Mouse (Mus musculus): ENCODE measurements around the gene Rgl3.

Gene Rgl3

DNA sequence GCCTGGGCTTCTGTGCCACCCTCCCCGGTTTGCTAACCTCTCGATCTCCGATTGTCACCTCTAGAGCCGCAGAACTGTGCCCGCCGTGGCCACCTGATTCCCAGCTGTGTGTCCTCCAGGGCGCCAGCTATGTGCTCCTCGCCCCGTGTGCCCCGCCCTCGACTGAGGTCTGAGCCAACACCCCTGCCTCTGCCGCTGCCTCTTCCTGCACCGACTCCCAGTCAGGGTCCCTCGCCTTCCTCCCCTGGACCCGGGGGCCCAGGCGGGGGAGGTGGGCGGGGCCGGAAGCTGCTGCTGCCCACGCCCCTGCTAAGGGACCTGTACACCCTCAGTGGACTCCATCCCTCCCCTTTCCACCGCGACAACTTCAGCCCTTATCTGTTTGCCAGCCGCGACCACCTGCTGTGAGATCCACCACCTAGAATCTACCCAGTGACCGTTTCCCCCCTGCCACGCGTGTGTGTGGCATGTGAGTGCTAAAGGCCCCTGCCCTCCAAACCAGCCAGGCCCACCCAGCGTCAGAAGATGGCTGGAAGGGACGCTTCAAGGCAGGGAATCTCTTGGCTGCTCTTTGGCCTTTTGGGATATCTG is 41.6 kb downstream of the Rgl3 start:
- DNase-seq (ENCODE audit: low spot score): no peak

DNA sequence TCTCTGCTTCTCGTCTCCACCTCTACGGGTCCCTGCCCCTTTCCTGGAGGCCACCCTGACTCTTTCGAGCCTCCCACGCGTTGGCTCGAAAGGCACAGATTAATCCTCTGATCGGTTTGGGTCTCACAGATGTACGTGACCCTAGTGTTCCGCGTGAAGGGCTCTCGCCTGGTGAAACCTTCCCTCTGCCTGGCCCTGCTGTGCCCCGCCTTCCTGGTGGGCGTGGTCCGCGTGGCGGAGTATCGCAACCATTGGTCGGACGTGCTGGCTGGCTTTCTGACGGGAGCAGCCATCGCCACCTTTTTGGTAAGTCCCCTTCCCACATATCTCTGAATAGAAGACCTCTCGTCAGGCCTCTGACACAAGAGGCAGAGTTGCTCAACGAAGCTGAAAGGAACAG is 45.0 kb downstream of the Rgl3 start:
- no peak for DNase-seq (ENCODE audit: low spot score)

DNA sequence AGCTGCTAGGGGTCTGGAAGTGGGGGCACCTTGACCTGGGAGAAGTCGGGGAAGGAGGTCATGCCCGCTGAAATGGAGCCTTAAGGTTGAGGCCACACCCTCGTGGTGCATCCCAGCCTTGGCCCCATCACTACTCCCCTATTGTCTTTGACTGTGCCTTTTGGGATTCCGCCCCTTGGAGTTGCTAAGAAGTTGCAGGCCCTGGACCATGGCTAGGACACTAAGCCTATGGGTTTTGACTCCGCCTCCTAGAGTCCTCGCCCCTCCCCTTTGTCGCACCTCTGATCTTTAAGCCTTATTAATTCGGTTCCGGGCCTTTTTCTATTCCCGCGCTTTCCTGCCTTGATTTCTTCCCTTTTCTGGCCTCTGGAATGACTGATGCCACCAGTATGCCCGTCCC is 45.6 kb downstream of the Rgl3 start:
- no peak for DNase-seq (ENCODE audit: low spot score)

DNA sequence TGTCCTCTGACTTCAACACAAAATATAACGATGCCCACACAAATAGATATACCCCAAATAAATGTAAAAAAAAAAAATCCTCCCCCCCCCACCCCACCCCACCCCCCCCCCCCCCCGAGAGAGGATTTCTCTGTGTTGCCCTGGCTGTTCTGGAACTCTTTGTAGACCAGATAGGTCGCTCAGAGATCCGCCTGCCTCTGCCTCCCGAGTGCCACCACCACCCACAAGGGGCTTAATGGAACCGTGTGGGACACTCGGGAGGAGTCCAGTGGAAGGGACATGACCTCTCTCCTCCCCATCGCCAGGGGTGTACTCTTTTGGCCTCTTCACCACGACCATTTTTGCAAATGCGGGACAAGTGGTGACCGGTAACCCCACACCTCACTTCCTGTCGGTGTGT is 46.2 kb downstream of the Rgl3 start:
- DNase-seq (ENCODE audit: low spot score): no peak

DNA sequence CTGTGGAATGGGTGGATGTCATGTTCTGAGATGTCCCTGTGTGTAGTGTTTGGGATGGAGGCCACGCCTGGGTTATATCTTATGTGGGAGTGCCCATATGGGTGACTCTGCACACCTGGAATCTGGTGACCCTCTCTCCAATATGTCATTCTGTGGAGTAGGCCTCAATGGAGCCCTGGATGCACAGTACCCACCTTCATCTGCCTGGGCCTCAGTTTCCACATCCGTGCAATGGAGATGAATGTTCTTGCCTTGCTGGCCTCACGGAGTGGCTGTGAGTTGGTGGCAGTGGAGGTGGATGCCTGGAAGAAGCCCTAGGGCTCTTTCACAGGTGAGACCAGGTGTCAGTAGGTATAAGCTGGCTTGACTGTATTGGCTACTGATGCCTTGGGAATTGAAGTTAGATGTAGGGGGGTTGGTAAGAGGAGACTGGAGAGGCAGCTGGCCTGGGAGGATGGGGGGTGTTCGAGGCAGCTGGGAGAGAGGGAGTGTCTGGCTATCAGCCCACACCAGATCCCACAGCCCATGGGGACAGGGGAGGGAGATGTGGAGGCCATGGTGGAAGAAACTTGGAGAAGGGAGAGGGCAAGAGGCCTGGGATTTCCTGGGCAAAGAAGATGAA is 50.9 kb downstream of the Rgl3 start:
- no peak for DNase-seq (ENCODE audit: low spot score)

DNA sequence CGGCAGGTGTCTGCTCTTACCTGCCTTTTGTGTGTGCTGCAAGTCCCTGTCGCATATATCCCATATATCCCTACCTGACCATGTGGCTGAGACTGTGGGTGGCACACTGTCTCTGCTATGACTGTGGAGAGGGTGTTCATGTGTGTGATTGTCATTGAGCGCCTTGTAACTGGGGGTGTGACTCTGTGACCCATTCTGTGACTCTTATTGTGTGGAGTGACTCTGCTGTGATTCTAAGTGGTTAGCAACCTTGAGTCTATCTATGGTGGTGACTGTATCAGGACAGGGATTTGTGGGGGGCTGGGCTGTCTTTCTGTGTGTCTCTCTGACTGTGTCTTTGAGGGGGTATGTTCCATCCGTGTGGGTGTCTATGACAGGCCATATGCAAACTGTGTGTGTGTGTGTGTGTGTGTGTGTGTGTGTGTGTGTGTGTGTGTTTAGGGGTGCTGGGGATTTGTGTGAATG is 51.5 kb downstream of the Rgl3 start:
- DNase-seq (ENCODE audit: low spot score): no peak

DNA sequence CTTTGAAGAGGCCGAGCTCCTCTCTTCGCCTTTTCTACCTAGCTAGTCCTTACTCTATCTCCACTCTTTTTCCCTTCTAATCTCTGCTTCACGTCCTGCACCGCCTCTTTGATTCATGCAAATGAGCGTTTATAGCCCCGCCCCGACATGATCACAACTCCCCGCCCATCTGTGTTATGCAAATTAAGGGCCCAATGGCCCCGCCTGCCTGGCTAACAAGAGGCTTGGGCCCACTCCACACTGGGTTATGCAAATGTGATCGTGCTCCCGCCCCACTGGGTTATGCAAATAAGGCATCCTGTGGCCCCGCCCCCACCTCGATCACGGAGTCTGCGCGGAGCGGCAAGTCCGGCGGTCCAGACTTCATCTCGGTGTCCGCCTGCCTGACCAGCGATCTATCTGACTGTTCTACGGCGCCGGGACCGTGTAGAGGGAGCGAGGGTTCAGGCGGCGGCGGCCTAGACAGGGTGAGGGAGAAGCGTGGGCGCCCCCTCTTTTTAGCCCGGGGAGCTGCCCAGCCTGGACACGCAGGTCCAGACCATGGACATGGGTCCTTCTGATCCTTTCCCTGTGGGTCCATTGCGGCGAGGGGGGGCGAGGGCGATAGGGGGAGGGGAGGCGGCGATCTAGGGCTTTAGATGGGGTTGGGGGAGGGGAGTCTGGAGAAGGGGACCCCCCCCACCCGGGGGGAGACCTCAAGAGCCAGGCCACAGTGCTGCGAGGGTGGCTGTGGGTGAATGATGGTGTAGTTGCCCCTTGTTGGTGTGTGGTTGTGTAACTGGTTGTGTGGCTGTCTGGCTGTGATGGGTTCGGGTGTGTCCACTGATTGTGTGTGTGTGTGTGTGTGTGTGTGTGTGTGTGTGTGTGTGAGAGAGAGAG is 52.3 kb downstream of the Rgl3 start, which contains the start of gene Plppr2:
TSS of gene Plppr2 (plus strand) at position 342 of the 879 bp plus-strand sequence.
- DNase-seq (ENCODE audit: low spot score): peak; percentile 96

DNA sequence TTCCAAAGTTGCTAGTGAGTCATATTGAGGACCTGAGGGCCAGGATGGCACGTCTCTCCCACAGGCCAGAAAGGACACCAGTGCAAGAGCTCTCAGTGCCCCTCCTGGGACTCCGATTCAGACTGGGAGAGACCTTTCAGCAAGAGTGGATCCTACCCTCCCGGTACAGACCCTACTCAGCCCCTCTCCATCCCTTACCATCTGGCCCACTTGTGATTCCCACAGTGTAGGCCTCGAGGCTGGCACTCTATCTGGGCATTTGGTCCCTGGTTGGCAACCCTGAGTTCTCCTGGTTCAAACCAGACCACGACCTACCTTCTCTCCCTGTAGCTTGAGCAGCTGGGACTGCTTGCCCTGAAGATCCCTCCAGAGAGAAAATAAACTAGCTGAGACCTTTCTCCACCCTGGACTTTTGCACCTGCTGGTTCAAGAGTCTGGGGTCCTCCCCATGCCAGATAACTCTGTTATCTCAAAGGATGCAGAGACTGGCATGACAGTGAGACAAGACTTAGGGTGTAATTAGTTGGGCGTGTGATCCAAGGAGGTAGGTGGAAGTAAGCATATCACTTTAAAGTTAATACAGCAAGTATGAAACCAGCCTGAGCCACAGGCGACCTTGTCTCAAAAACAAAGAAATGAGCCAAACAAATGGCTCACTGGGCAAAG is 53.6 kb downstream of the Rgl3 start:
- no peak for DNase-seq (ENCODE audit: low spot score)

DNA sequence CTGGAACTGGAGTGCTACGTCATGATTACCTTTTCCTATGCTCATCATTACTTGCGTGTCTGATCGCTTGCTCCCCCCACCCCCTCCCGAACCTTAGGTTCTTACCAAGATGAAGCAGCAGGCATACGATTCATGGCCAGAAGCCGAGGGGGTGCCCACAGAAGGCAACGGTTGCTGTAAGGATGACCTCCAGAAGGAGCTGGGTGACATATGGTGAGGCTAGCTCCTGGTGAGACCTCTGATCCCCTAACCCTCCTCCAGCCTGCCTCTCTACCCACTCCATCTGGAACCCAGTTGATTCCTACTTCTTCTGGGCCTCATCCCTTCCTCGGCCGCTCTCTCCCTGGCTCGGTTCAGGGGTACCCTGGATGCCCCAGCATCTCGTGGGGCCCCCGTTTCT is 55.2 kb downstream of the Rgl3 start:
- DNase-seq (ENCODE audit: low spot score): no peak

DNA sequence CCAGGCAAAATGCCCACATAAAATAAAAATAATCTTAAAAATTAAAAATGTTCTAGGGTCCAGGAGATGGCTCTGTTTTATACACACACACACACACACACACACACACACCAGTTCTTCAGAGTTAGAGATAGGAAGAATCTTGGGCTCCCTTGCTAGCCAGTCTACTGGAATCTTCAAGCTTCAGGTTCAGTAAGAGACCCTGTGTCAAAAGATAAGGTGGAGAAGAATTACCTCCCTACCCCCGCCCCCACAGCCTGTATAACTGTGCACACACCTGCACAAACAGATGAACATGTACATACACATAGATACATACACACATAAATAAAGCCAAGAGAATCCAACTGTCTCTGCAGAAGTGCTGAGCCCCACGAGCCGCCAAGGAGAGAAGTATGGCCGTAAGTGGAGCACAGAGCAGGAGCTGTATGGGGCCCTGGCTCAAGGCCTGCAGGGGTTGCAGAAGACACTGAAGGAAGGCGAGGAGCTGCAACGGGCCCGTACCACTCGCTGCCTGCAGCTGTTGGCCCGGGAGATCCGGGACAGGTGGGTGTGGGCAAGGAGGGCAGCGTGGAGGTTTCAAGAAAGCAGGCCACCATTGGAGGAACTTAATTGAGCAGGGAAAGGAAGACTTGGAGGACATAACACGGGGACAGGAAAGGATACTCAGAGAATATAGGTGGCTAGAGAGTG is 56.7 kb downstream of the Rgl3 start:
- DNase-seq (ENCODE audit: low spot score): no peak

DNA sequence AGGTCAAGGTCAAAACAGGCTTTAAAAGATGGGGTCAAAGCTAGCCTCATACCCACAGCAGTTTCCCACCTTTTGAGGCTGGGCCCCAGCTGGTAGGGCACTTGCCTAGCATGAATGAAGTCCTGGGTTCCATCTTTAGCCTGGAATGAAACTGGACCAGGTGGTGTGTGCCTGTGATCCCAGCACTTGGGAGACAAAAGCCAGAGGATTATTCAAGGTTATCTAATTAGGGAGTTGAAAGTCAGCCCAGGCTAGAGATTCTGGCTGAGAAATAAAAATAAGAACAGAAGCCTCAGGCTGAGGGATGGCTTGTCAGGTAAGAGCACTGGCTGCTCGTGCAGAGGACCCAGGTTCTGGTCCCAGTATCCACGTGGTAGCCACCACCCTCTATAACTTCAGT is 57.2 kb downstream of the Rgl3 start:
- no peak for DNase-seq (ENCODE audit: low spot score)

DNA sequence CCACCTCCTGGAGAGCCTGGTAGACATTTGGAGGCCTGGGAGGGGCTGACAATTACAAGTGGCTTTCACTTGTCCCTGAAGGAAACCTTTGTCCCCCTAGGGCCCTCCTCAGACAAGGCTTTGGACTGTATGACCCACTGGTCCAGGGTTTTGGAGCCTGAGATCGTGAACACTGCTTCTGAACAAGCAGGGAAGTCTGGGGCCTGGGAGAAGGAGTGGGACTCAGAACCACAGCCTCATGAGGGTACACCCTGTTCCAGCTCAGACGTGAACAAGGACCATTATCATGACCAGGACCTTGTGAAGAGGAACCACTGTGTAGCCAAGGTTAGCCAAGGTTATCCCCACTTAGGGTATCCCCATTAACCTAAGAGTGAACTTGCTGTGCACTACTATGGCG is 60.0 kb downstream of the Rgl3 start:
- no peak for DNase-seq (ENCODE audit: low spot score)

DNA sequence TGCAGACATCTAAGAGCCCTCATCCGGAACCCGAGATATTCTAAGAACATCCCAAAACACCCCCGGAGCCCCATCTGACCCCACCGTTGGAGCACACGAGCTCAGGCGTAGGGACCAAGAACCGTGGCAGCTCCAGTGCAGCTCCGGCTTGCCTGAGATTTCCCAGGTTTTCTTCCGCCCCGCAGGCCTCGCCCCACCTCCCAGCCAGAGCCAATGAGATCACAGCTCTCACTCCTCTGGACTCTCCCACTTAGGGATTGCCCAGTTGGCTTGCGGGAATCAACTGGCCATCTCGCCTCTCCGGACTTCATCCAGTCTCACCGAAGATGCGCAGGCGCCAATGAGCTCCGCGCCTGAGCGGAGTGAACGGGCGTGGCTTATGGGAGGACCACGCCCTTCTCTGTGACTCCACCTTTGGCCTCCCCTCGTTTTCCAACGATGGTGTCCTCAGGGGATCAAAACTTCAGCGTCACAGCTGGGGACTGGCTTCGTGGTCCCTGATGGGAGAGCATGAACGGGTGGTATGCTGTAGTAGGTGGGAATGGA is 62.0 kb downstream of the Rgl3 start, which contains the start of the genes Ccdc159 and Tmem205:
TSS of gene Ccdc159 (plus strand) at position 264 of the 546 bp plus-strand sequence.
TSS of gene Tmem205 (minus strand) at position 349 of the 546 bp plus-strand sequence.
- DNase-seq (ENCODE audit: low spot score): peak; percentile 96

DNA sequence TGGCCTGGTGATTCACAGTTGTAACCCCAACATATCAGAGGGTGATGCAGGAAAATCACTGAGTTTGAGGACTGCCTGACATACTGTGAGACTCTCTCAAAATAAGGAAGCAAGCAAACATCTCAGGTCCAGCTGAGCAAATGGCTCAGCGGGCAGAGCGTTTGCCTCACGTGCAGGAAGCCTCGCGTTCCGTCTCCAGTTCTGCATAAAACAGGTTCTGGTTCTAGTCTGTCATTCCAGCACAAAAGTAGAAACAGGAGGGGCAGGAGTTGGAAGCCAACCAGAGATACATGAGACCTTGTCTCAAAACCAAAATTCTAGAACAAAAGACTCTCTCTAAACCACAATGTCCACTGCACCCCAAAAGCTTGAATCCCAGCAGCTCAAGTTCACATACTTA is 62.5 kb downstream of the Rgl3 start:
- DNase-seq (ENCODE audit: low spot score): peak; percentile 17

DNA sequence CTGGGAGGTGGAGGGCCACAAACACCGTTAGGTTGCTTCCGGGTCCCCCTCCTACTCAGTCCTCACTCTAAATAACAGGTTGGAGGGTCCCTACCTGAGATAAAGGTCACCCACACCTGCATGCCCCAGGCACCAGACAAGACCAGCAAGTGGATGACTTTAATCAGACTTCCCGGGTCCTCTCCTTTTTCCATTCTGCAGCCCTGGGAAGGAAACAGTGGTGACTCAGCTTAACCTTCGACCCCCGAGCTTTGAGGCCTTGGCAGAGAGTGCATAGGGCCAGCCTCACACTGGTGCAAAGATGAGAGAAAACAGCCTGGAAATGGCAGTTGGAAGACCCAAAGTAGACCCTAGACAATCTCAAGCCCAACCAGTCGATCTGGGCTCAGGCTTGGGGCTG is 63.1 kb downstream of the Rgl3 start:
- peak; percentile 55 for DNase-seq (ENCODE audit: low spot score)

DNA sequence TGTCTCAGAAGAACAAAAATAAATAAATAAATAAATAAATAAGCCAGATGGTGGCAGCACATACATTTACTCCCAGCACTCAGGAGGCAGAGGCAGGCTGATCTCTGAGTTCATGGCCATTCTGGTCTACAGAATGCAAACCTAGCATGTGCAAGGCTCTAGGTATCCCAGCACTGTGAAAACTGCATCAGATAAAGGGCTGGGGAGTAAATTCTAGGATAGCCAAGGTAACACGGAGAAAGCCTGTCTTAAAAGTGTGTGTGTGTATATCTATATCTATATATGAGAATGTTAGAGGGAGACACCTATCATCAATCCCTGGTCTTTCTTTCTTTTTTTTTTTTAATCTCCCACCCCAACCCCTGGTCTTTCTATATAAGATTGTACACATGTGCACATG is 63.7 kb downstream of the Rgl3 start:
- DNase-seq (ENCODE audit: low spot score): no peak

DNA sequence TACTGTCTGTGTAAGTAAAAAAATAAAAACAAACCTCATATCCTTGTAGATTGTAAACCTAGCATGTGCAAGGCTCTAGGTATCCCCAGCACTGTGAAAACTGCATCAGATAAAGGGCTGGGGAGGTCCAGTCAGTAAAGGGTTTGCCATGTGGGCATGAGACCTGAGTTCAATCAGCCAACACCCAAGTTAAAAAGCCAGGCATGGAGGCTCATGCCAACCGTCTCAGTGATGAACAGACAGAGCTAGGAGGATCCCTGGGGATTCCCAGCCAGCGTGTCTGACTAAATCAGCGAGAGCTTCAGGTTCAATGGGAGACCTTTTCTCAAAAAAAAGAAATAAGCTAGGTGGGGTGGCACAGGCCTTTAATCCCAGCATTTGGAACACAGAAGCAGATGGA is 64.2 kb downstream of the Rgl3 start:
- no peak for DNase-seq (ENCODE audit: low spot score)

DNA sequence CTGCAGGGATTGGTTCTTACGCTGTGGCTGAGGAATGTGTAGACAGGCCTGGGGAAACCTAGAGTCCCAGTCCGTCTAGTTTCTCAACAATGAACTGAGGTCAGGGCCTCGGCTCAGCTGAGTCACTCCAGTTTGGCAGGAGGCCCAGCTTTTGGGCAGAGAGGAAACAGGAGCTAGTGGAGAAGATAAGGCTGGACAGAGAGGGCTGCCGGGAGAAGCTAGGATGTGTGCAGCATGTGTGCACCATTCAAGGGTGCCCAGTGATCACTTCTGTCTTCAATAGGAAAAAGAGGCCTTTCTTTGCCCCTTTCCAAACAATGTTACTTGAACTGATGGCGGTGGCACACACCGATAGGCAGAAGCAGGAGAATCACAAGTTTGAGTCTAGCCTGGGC is 65.2 kb downstream of the Rgl3 start:
- DNase-seq (ENCODE audit: low spot score): peak; percentile 49

DNA sequence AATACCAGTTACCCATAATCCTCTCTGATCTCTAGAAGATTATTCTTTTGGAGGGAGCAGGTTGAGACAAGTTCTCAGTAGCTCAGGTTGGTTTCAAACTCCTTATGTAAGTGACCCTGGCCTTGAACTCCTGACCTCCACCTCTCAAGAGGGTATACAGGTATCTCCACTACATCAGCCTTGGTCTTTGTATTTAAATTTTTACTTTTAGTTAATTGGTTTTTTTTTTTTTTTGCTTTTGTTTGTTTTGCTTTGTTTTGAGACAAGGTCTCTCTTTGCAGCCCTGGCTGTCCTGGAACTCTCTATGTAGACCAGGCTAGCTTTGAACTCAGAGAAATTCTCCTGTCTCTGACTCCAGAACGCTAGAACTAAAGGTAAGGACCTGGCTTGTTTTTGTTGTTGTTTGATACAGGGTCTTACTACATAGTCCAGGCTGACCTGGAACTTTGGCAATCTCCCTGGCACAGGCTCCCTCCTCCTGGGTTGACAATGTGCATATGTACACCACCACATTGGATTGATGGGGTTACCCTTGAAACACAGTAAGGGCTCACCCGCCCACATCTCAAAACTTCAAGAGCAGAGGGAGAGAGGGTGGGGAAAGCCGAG is 65.7 kb downstream of the Rgl3 start:
- DNase-seq (ENCODE audit: low spot score): no peak

DNA sequence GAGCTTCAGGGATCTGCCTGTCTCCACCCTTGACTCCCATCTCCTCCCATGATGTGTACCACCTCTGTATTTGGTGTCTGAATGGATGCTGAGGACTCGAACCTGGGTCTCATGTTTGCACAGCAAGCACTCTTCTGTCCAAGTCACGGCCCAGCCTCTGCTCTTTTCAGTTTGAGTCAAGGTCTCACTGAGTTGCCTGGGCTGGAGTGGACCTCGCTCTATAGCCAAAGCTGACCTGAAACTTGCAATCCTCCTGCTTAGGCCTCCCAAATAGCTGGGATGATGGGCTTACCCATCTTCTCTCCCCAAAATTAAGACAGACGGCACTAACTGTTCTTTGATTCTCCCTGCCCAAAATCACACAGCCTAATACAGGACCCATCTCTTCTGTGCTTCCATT is 66.2 kb downstream of the Rgl3 start:
- no peak for DNase-seq (ENCODE audit: low spot score)
